Comparison of ENCODE assay signal across 8 mouse cellular contexts in the genomic region with DNA sequence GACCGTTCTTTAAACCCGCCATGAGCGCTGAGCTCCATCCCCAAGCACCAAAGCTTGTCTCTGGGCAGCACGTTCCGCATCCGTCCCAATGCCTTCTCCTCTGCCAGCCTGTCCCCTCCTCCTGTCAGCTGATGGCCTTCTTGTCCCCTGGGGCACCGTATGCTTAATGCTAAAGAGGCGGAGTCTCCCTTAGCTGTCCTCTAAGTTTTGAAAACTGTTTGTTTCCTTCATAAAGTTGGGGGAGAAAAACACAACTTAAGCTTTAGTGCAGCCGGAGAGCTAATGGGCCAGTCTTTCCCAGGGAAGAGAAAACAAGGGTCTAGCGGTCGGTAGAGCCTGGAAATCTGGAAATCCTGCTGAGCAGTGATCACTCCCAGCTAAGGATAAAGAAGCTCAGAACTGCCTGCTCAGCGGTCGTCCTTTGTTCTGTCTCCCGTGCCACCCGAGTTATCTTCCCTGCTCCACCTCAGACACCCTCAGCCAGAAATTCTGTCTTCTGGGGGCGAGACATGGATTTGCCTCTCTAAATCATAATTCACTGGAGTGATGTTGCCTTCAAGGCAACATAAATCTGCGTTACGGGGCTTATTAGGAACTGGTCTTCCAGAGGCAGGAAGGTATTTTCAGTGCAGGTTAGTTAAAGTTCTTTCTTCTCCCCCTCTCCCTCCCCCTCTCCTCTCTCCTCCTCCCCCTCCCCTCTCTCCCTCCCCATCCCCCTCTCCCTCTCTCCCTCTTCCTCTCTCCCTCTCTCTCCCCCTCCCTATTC.
A peak's percentile ranks its signal among the peaks of the same experiment; 100 is the strongest.
DNase-seq lines count a peak whose midpoint lies in the region; ATAC-seq and TF ChIP-seq lines count a peak whose summit lies in the region.

No protein-coding gene starts in this region.

- TF ChIP-seq CTCF in heart, adult 2 months (IDR thresholded peaks at IDR 0.05), result no peak

- H3K36me3 ChIP-seq in heart, embryonic 10.5 days, result no peaks in the 10 kb centered on the region
- no peaks in the 10 kb centered on the region for H3K36me3 ChIP-seq in heart, adult 2 months (ENCODE audit: control insufficient read depth, insufficient read depth, low read length)
- no peaks in the 10 kb centered on the region for H3K36me3 ChIP-seq in hindbrain, embryonic 10.5 days
- no peaks in the 10 kb centered on the region for H3K36me3 ChIP-seq in midbrain, embryonic 16.5 days (ENCODE audit: control insufficient read depth, insufficient read depth, low read length)

- intact Hi-C loops in heart, adult 2 months (cut with DNase I), result no loop called here

- H3K9ac ChIP-seq in heart, adult 2 months (ENCODE audit: low read depth, low read length), result no peak overlapping the region
- H3K9ac ChIP-seq in midbrain, embryonic 16.5 days (ENCODE audit: low read depth, low read length), result peak overlapping the region; percentile 48; the same call in 1 of the 2 replicates

- no peaks in the 10 kb centered on the region for H3K79me2 ChIP-seq in heart, adult 2 months (replicated peaks; ENCODE audit: control insufficient read depth, insufficient read depth, low read length)

- no peaks in the 10 kb centered on the region for H3K9me3 ChIP-seq in heart, embryonic 10.5 days
- H3K9me3 ChIP-seq in hindbrain, embryonic 10.5 days, result no peaks in the 10 kb centered on the region
- no peaks in the 10 kb centered on the region for H3K9me3 ChIP-seq in midbrain, embryonic 16.5 days (replicated peaks; ENCODE audit: control insufficient read depth, low read length, poor library complexity, severe bottlenecking)

- TF ChIP-seq POLR2A in heart, adult 2 months (IDR thresholded peaks at IDR 0.05; ENCODE audit: insufficient read depth, low read depth, low read length), result no peak

- no peak for TF ChIP-seq EP300 in heart, adult 2 months (IDR thresholded peaks at IDR 0.05; ENCODE audit: insufficient read depth, low read depth, low read length)

- H3K4me3 ChIP-seq in heart, embryonic 10.5 days, result peak overlapping the region; percentile 55
- H3K4me3 ChIP-seq in heart, adult 2 months, result no peak overlapping the region
- peak overlapping the region; percentile 45 for H3K4me3 ChIP-seq in hindbrain, embryonic 10.5 days
- peak overlapping the region; percentile 31 for H3K4me3 ChIP-seq in midbrain, embryonic 16.5 days (ENCODE audit: low read depth, low read length)

- no peak for DNase-seq in heart, embryonic 10.5 days (ENCODE audit: low spot score)
- no peak for DNase-seq in heart, adult 2 months
- DNase-seq in adrenal gland, postnatal 14 days, result peak; percentile 48
- DNase-seq in hindbrain, embryonic 10.5 days (ENCODE audit: low spot score), result peak; percentile 65
- DNase-seq in cerebellum, postnatal 14 days, result no peak
- no peak for DNase-seq in frontal cortex, postnatal 25 days (ENCODE audit: low spot score in 2 of 2)
- DNase-seq in right cerebral cortex, postnatal 4 days, result no peak

- 0 out of 2 replicates have a peak, but pooled peaks have one; percentile 49 for ATAC-seq in midbrain, embryonic 16.5 days

- H3K27me3 ChIP-seq in heart, embryonic 10.5 days (ENCODE audit: insufficient read depth, poor library complexity, severe bottlenecking), result peaks cover 25% of the 10 kb centered on the region
- peaks cover 9% of the 10 kb centered on the region for H3K27me3 ChIP-seq in heart, adult 2 months (ENCODE audit: control insufficient read depth, insufficient read depth, low read length)
- H3K27me3 ChIP-seq in hindbrain, embryonic 10.5 days (ENCODE audit: insufficient read depth, poor library complexity, severe bottlenecking), result peaks cover 41% of the 10 kb centered on the region
- H3K27me3 ChIP-seq in midbrain, embryonic 16.5 days (ENCODE audit: control insufficient read depth, insufficient read depth, low read depth, low read length), result 0 out of 2 replicates have a peak, but pooled peaks cover 3% of the 10 kb centered on the region

- H3K4me1 ChIP-seq in heart, embryonic 10.5 days, result peaks cover 28% of the 10 kb centered on the region
- no peaks in the 10 kb centered on the region for H3K4me1 ChIP-seq in heart, adult 2 months (ENCODE audit: control insufficient read depth, insufficient read depth, low read length)
- peaks cover 56% of the 10 kb centered on the region for H3K4me1 ChIP-seq in hindbrain, embryonic 10.5 days (replicated peaks)
- peaks cover 12% of the 10 kb centered on the region for H3K4me1 ChIP-seq in midbrain, embryonic 16.5 days (ENCODE audit: control insufficient read depth, insufficient read depth, low read length)

- WGBS in heart, embryonic 10.5 days, result 2% methylated on average over 18 of the region's 18 CpGs
- WGBS in heart, adult 2 months, result 7% methylated on average over 18 of the region's 18 CpGs
- WGBS in hindbrain, embryonic 10.5 days, result under 1% methylated on average over 18 of the region's 18 CpGs
- under 1% methylated on average over 18 of the region's 18 CpGs for WGBS in midbrain, embryonic 16.5 days

- H3K4me2 ChIP-seq in midbrain, embryonic 16.5 days (ENCODE audit: low read length), result peak overlapping the region; percentile 57

- peak overlapping the region; percentile 81 for H3K27ac ChIP-seq in heart, embryonic 10.5 days
- no peak overlapping the region for H3K27ac ChIP-seq in heart, adult 2 months
- peak overlapping the region; percentile 89 for H3K27ac ChIP-seq in hindbrain, embryonic 10.5 days
- peak overlapping the region; percentile 61 for H3K27ac ChIP-seq in midbrain, embryonic 16.5 days (ENCODE audit: low read length)

Comparison
In these comparisons a context has a peak if more than half of its experiments do, and no peak if none do; other contexts are left out.
1. DNase-seq: peak in adrenal gland, postnatal 14 days (single experiment) and hindbrain, embryonic 10.5 days (single experiment); none in heart, embryonic 10.5 days (single experiment), heart, adult 2 months (0 of 2), cerebellum, postnatal 14 days (0 of 2), frontal cortex, postnatal 25 days (0 of 2) and right cerebral cortex, postnatal 4 days (single experiment).